Mouse (Mus musculus) left cerebral cortex, adult 11 months (tissue): ENCODE results near the gene Usb1.

Source experiments
- DNase-seq: peaks from one replicate; pipeline ENCODE4 v3.0.0; 2022; ENCODE audit warnings: low spot score

Gene Usb1

DNA sequence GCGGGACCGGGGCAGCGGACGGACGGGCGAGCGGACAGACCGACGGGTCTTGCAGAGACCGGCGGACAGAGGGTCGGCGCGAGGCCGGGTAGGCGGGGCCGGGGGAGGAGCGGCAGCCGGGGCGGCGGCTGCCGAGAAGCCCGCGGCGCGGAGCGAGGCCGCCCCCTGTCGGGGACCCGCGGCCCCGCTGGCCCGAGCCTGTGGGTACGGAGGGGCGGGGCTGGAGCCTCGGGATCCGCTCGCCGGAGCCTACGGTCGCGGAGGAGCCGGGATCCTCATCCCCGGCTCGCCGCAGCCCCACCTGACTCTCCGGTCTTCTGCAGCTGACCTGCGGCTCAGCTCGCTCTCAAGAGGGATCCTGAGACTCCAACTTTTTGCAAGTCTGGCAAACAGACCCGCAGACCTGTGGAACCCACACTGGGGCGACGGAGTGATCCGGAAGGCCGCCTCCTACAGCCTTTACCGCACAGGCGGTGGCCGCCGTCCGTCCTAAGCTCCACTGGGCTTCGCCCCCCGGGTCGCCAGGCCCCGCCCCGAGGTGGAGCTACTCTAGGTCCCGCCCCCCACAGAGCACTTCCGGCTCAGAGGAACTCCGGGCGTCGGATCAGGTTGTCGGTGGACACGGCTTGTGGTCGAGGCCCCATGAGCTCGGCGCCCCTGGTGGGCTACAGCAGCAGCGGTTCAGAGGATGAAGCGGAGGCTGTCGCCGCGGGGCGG lies at the start of gene Usb1, which contains the start of gene Zfp319:
TSS of gene Usb1 (plus strand) at position 565 of the 717 bp plus-strand sequence.
TSS of gene Zfp319 (minus strand) at position 231 of the 717 bp plus-strand sequence.
- DNase-seq = peak; percentile 87

DNA sequence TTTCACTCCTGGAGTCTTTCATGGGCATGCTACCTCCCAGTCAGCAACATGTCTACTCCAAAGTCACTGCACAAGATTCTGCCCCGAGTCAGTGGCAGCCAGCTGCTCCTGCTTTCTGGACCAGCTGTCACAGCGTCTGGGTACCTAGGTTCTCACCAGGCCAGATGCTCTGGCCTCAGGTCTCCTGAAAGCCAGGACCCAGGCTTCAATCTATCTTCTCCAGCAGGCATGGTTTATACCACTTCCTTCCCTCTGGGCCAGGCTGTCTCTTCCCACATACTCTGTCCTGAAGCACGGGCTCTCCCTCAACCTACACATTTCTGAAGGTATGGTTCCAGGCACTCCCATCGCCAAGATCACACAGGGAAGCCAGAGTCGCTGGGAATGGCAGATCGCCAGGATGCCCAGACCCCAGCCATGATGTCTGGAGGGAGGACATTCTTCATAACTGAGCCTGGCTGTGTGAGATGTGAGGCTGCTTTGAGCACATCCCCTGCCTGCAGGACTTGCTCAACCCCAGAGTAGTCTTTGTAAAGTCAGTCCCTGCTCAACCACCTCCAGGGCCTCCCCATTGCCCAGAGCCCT lies 42.9 kb upstream of the Usb1 start:
- no peak for DNase-seq

DNA sequence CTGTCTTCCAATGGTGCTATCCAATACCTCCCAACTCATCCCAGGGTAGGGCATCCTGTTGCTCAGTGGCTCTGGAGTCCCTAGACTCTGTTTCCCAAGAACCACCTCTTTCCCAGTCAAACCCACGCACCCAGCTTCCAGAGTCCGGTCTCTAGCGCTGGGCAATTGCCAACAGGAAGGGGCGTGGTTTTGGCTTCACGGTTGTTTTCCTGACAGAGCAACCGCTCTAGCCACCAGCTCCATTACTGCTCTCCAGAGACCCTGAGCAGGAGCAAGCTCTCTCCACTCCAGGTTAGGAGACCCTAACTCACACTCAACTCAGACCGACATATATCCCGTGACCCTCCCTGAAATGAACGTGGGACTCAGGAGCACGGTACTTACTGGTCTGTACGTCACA lies 38.9 kb upstream of the Usb1 start:
- no peak for DNase-seq

- DNase-seq = no peak
Measured at GRCm38 (mm10) chr8:95293891-95294290, 38.2 kb upstream of the Usb1 start.

GRCm38 (mm10) chr8:95302410-95302809 lies 29.7 kb upstream of the Usb1 start:
- no peak for DNase-seq

GRCm38 (mm10) chr8:95305526-95305925 lies 26.6 kb upstream of the Usb1 start:
- DNase-seq = no peak

GRCm38 (mm10) chr8:95306431-95306830 lies 25.7 kb upstream of the Usb1 start, which contains the start of gene Cngb1:
TSS of gene Cngb1 (minus strand) at chr8:95306585.
- no peak for DNase-seq

GRCm38 (mm10) chr8:95310342-95310970 lies 21.6 kb upstream of the Usb1 start, which contains the start of gene Tepp:
TSS of gene Tepp (plus strand) at chr8:95310566.
- DNase-seq = no peak

GRCm38 (mm10) chr8:95312836-95313235 lies 19.2 kb upstream of the Usb1 start:
- no peak for DNase-seq

DNA sequence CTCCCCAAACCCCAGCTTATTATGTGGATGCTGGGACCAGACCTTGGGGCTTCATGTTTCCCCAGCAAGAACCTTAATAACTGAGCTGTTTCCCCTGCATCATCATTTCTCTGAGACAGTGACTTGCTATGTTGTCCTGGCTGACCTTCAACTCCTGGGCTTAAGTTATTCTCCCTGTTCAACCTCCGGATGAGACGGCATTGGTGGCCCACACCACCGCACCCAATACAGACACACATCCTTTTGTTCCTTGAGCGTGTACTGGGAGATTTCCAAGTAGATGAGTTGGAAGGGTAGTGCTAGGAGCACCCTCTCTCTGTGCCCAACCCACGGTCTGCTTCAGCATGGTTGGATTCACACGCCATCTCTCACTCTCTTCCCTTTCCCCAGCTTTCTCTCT lies 18.2 kb upstream of the Usb1 start:
- no peak for DNase-seq

DNA sequence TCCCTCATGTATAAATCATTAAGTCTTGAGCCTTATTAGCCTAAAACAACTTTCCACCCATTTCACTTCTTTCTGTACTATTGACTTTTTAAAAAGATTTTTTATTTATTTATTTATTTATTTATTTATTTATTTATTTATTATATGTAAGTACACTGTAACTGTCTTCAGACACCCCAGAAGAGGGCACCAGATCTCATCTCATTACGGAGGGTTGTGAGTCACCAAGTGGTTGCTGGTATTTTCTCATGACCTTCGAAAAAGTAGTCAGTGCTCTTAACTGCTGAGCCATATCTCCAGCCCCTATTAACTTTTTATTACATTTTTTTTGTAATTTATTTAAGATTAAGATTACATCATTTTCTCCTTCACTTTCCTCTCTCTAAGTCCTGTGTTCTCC lies 17.4 kb upstream of the Usb1 start:
- DNase-seq = no peak

DNA sequence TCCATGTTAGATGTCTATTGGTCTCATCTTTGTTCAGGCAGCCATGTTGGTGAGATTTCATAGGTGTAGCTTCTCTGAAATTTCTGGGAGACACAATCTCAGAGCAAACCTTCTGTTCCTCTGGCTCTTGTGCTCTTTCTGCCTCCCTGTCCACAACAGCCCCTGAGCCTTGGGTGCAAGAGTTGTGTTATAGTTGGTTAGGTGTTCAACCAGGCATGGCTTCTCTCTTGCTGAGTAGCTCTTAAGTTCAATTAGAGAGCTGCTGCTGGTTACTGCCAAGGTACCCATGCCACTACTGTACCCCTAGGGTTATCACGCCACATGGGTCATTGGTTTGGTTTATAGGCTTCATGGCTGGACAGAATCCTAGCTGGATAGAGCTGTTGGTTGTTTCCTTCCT lies 16.7 kb upstream of the Usb1 start:
- no peak for DNase-seq

- no peak for DNase-seq
Measured at GRCm38 (mm10) chr8:95320224-95321139, 11.6 kb upstream of the Usb1 start.

DNA sequence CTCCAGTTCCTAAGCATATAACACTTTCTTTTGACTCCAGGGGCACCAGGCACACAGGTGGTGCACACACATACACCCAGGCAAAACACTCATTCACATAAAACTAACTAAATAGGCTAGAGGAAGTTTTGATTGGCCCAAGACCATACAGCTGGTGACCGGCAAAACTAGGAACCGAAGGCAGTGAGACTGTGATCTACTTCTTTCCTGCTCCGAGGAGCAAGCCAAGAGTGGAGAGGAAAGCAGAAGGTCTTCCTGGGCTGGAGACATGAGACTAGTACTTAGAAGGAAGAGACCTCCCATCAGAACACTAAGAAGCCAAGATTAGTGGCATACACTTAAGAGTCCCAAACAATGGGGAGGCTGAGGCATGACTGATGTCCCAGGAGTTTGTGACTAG lies 8.9 kb upstream of the Usb1 start:
- no peak for DNase-seq

GRCm38 (mm10) chr8:95324646-95325045 lies 7.4 kb upstream of the Usb1 start:
- DNase-seq = no peak

GRCm38 (mm10) chr8:95326822-95327221 lies 5.3 kb upstream of the Usb1 start:
- no peak for DNase-seq

DNA sequence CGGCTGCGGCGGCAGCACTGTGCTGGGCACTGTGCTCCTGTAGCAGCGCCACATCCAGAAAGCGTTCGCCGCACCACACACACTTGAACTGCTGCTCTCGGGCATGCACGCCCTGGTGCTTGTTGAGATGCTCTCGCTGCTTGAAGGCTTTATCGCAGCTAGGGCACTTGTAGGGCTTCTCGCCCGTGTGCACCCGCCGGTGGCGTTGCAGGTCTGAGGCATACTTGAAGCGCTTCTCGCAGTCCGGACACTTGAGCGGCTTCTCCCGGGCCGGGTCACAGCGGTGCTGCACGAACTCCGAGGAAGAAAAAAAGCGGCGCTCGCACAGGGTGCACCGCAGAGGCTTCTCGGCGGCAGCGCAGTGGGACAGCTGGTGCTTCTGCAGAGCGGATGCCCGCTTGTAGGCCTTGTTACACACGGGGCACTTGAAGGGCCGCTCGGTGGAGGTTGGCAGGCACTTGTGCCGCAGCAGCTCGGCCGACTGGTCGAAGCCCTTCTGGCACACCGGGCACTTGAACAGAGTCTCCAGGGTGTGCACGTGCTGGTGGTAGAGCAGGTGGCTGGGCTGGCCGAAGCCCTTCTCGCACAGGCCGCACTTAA lies 4.1 kb upstream of the Usb1 start:
- DNase-seq = no peak

- no peak for DNase-seq
Measured at GRCm38 (mm10) chr8:95330367-95330766, 1.7 kb upstream of the Usb1 start.

DNA sequence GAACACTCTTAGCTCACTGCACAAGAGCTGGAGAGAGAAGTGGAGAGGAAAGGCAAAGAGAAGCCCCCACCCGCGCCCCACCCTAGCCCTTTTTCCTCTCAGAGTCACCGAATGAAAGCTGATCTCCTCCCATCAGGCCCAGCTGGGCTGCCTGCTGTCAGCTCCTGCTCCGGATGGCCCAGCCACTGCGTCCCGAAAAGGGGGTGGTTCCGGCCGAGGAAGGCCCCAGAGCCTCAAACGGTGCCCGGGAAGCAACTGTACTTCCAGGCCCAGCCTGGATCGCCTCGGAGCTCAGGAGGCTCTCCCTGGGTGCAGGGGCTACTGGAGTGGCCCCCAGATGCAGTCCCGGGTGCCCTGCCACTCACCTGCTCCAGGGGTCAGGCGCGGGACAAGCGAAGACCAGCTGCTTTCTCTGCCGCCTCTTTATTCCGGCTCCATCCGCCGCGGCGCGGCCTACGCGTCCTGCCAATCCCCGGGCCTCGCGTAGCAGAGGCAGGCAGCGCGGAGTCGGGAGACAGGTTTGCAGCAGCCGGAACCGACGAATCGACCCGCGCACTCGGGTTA lies 846 bp upstream of the Usb1 start:
- DNase-seq = no peak

DNA sequence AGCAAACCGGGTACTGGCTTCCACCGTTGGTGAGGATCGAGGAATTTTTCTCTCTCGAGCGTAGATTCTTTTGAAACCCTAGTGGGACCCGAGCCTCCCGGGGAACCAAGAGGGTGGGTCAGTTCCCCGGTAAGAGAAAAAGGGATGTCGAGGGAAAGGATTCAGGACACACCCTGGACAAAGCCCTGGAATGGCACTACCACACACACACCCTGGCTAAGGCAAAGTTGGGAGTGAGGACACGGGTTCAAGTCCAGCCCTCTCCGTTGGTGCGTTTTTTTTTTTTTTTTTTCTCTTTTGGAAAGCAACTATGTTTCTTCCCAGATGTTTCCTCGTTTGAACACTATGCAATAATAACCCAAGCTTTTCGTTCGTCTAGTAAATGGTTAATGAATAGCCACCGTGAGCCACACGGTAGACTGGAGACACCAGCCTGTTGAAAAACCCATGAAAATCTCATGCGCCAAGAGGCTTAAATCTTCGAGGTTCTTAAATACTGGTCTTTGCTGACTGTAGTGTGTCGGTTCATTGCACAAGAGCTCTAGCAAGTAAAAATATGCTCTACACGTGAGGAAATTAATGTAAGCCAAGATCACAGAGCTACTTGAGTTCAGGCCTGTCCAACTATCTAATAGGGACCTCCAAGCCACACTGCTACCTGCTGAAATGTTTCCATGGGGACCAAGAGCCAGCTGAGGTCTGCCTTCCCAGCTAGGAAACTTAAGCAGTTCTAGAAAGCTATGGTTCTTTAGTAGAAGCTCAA lies 534 bp downstream of the Usb1 start:
- no peak for DNase-seq

GRCm38 (mm10) chr8:95335706-95336105 lies 3.6 kb downstream of the Usb1 start:
- no peak for DNase-seq
